Mouse (Mus musculus) cerebellum, adult 18-20 months (tissue): ENCODE results near the gene Bgn.

Experiments used
- DNase-seq, 2 experiments: peaks; one replicate each; pipeline ENCODE4 v3.0.0; 2021

The Bgn gene

GRCm38 (mm10) chrX:73483484-73483810, at the start of gene Bgn:
Gene Bgn (plus strand): TSS chrX:73483602.
- DNase-seq: no peak

GRCm38 (mm10) chrX:73435252-73435651, 48.1 kb upstream of the Bgn start, which contains the start of gene Trex2:
Gene Trex2 (minus strand): TSS chrX:73435344.
- DNase-seq: no peak

- no peak for DNase-seq
These were observed 42.0 kb upstream of the Bgn start for GRCm38 (mm10) chrX:73441428-73441827.

GRCm38 (mm10) chrX:73451949-73452348, 31.5 kb upstream of the Bgn start:
- DNase-seq: peak; percentile 77

GRCm38 (mm10) chrX:73458877-73459392, 24.5 kb upstream of the Bgn start, which contains the start of gene Haus7:
Gene Haus7 (minus strand): TSS chrX:73459044.
- peak; percentile 83 to 96 for DNase-seq

- no peak for DNase-seq
These were observed 22.6 kb upstream of the Bgn start for GRCm38 (mm10) chrX:73460792-73461191.

- DNase-seq: no peak
These were observed 17.8 kb upstream of the Bgn start for GRCm38 (mm10) chrX:73465483-73466186.

- no peak for DNase-seq
These were observed 15.8 kb upstream of the Bgn start for GRCm38 (mm10) chrX:73467446-73468241.

GRCm38 (mm10) chrX:73468330-73468729, 15.1 kb upstream of the Bgn start:
- no peak for DNase-seq

GRCm38 (mm10) chrX:73468752-73469151, 14.7 kb upstream of the Bgn start:
- DNase-seq: no peak

GRCm38 (mm10) chrX:73471764-73472163, 11.6 kb upstream of the Bgn start:
- DNase-seq: no peak

- no peak for DNase-seq
These were observed 8.8 kb upstream of the Bgn start for GRCm38 (mm10) chrX:73474340-73475165.

GRCm38 (mm10) chrX:73475658-73476256, 7.6 kb upstream of the Bgn start:
- DNase-seq: no peak

GRCm38 (mm10) chrX:73476621-73477020, 6.8 kb upstream of the Bgn start:
- DNase-seq: no peak

- no peak for DNase-seq
These were observed 5.9 kb upstream of the Bgn start for GRCm38 (mm10) chrX:73477500-73477899.

GRCm38 (mm10) chrX:73479656-73480055, 3.7 kb upstream of the Bgn start:
- DNase-seq: no peak

- no peak for DNase-seq
These were observed 3.1 kb upstream of the Bgn start for GRCm38 (mm10) chrX:73480334-73480733.

- DNase-seq: no peak
These were observed 539 bp upstream of the Bgn start for GRCm38 (mm10) chrX:73482643-73483483.

GRCm38 (mm10) chrX:73484076-73484475, 674 bp downstream of the Bgn start:
- no peak for DNase-seq

GRCm38 (mm10) chrX:73484870-73485269, 1.5 kb downstream of the Bgn start:
- no peak for DNase-seq

- no peak for DNase-seq
These were observed 3.5 kb downstream of the Bgn start for GRCm38 (mm10) chrX:73486920-73487319.

GRCm38 (mm10) chrX:73490186-73490585, 6.8 kb downstream of the Bgn start:
- DNase-seq: no peak
